Mouse (Mus musculus) lung, embryonic 14.5 days (tissue): ENCODE measurements at regions not wholly inside any gene's neighbourhood (a gene's known extent, or its start where the extent isn't known, plus 50 kb on each side); places are given as distances from the start of the nearest gene placed in this dataset.
A peak's percentile ranks its signal among the peaks of the same experiment; 100 is the strongest.

Source experiments
- ATAC-seq: fragments of 200-750 bp; cut with Nextera tagmentation; 2 replicates; pipeline ENCODE4 v1.8.0; 2017; ENCODE audit warnings: mild to moderate bottlenecking, moderate TSS enrichment, moderate library complexity; ENCODE audit not compliant: insufficient read depth
- DNase-seq: peaks from one replicate; pipeline ENCODE4 v3.0.0-alpha.2; 2015
- H3K27ac ChIP-seq: fragments of 300-500 bp; sonication (generic); 2 replicates; pipeline ENCODE4 v1.5.1; 2014; ENCODE audit warnings: low read depth, mild to moderate bottlenecking, moderate library complexity
- H3K27me3 ChIP-seq: fragments of 300-500 bp; sonication (generic); 2 replicates; pipeline ENCODE4 v1.6.1; 2014; ENCODE audit warnings: low read length, control low read depth; ENCODE audit not compliant: insufficient read depth
- H3K36me3 ChIP-seq: fragments of 300-500 bp; sonication (generic); 2 replicates; pipeline ENCODE4 v1.6.1; 2014; ENCODE audit warnings: control low read depth; ENCODE audit not compliant: insufficient read depth
- H3K4me1 ChIP-seq: fragments of 300-500 bp; sonication (generic); 2 replicates; pipeline ENCODE4 v1.6.1; 2014; ENCODE audit warnings: antibody characterized with exemption, control low read depth; ENCODE audit not compliant: insufficient read depth
- H3K4me2 ChIP-seq: fragments of 300-500 bp; sonication (generic); 2 replicates; pipeline ENCODE4 v1.6.1; 2014; ENCODE audit warnings: mild to moderate bottlenecking
- H3K4me3 ChIP-seq: fragments of 300-500 bp; sonication (generic); 2 replicates; pipeline ENCODE4 v1.5.1; 2014; ENCODE audit warnings: low read depth, low read length
- H3K9ac ChIP-seq: fragments of 300-500 bp; sonication (generic); 2 replicates; pipeline ENCODE4 v1.6.1; 2014
- H3K9me3 ChIP-seq: fragments of 300-500 bp; sonication (generic); 2 replicates; pipeline ENCODE4 v1.6.1; 2016; ENCODE audit warnings: low read depth, low read length, control low read depth
- CTCF ChIP-seq: IDR thresholded peaks from 2 replicates; pipeline ENCODE4 v1.5.1; 2016; ENCODE audit warnings: antibody characterized with exemption, low read depth
- WGBS: fragments of 180-500 bp; shearing (Covaris S2); extraction: QIAGEN DNeasy Blood & Tissue Kit; methylation state at CpG from one replicate; pipeline ENCODE4 v1.1.7; 2014; 5-methylcytosine and 5-hydroxymethylcytosine counted together

- Histone ChIP-seq H3K4me1 (no peaks in the 10 kb centered on the region), H3K27ac (no peak overlapping the region), H3K36me3 (no peaks in the 10 kb centered on the region), H3K27me3 (no peaks in the 10 kb centered on the region), H3K4me3 (no peak overlapping the region), H3K9ac (no peak overlapping the region), H3K9me3 (no peaks in the 10 kb centered on the region), H3K4me2 (no peak overlapping the region)
- DNase-seq (no peak), ATAC-seq (no peak)
- no peak for TF ChIP-seq CTCF
- 88% methylated on average over 9 of the region's 9 CpGs for WGBS
These were observed 515.9 kb upstream of the Tenm3 start for GRCm38 (mm10) chr8:49359671-49360070.

DNA sequence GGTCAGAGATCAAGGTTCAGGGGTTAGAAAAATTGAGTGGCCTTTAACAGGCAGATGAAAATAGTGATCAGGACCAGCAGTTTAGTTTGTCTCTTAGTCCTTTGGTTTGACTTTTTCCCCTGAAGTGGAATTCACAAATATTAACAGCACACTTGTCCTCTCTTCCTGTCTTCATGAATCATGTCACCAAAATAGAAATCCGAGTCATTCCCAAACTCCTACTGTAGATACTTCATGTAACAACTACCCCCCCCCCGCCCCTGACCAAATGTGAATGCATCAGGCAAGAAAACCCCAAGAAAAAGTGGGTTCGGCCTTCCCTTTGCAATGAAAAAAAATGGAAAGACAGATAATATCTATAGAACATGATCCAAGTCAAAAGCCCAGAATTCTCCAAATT is 504.9 kb upstream of the Tenm3 start:
- H3K36me3 ChIP-seq = no peaks in the 10 kb centered on the region
- no peak overlapping the region for H3K27ac ChIP-seq
- ATAC-seq (no peak), DNase-seq (no peak)
- no peaks in the 10 kb centered on the region for H3K4me1 ChIP-seq
- no peak overlapping the region for H3K4me3 ChIP-seq
- H3K9ac ChIP-seq = no peak overlapping the region
- no peak for TF ChIP-seq CTCF
- no peak overlapping the region for H3K4me2 ChIP-seq
- WGBS = 67% methylated on average over 3 of the region's 3 CpGs
- H3K9me3 ChIP-seq = no peaks in the 10 kb centered on the region
- H3K27me3 ChIP-seq = no peaks in the 10 kb centered on the region

GRCm38 (mm10) chr8:49338716-49339115 is 495.0 kb upstream of the Tenm3 start:
- WGBS = 83% methylated on average over 4 of the region's 4 CpGs
- Histone ChIP-seq H3K27ac (no peak overlapping the region), H3K27me3 (no peaks in the 10 kb centered on the region), H3K9ac (no peak overlapping the region), H3K4me2 (no peak overlapping the region), H3K36me3 (no peaks in the 10 kb centered on the region), H3K9me3 (no peaks in the 10 kb centered on the region), H3K4me1 (no peaks in the 10 kb centered on the region), H3K4me3 (no peak overlapping the region)
- ATAC-seq (no peak), DNase-seq (no peak)
- TF ChIP-seq CTCF = no peak

DNA sequence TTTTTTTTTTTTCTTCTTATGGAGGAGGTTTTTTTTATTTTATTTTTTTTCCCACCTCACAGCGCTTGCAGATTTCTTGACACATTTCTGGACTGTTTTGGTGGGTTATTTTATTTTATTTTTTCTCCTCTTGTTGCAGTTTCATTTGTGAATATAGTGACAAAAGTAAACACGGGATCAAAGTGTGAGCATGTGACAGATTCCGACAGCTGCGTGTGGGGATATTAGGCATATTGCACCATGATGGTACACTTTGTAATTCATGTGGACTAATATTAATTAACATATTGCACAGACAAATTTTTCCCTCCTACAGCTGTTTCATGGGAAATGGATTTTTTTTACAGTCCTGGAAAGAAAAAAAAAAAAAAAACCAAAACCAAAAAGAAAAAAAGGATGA is 483.2 kb upstream of the Tenm3 start:
- WGBS = 76% methylated on average over 4 of the region's 4 CpGs
- no peaks in the 10 kb centered on the region for H3K27me3 ChIP-seq
- H3K4me1 ChIP-seq = no peaks in the 10 kb centered on the region
- no peak overlapping the region for H3K4me3 ChIP-seq
- no peak overlapping the region; the same call in 1 of the 2 replicates for H3K4me2 ChIP-seq
- H3K36me3 ChIP-seq = no peaks in the 10 kb centered on the region
- no peak overlapping the region for H3K27ac ChIP-seq
- DNase-seq (no peak), ATAC-seq (no peak)
- TF ChIP-seq CTCF = no peak
- H3K9me3 ChIP-seq = no peaks in the 10 kb centered on the region
- no peak overlapping the region for H3K9ac ChIP-seq

- no peak for ATAC-seq
- TF ChIP-seq CTCF = no peak
- Histone ChIP-seq H3K4me1 (no peaks in the 10 kb centered on the region), H3K4me2 (no peak overlapping the region), H3K9me3 (no peaks in the 10 kb centered on the region), H3K9ac (no peak overlapping the region), H3K36me3 (no peaks in the 10 kb centered on the region), H3K4me3 (no peak overlapping the region), H3K27ac (no peak overlapping the region), H3K27me3 (no peaks in the 10 kb centered on the region)
- 49% methylated on average over 3 of the region's 3 CpGs for WGBS
- no peak for DNase-seq
These were observed 477.7 kb upstream of the Tenm3 start for GRCm38 (mm10) chr8:49321404-49321803.

- Histone ChIP-seq H3K9me3 (no peaks in the 10 kb centered on the region), H3K27ac (no peak overlapping the region), H3K27me3 (no peaks in the 10 kb centered on the region), H3K9ac (no peak overlapping the region), H3K36me3 (no peaks in the 10 kb centered on the region), H3K4me3 (no peak overlapping the region), H3K4me1 (no peaks in the 10 kb centered on the region), H3K4me2 (no peak overlapping the region)
- WGBS = 44% methylated on average over 10 of the region's 10 CpGs
- TF ChIP-seq CTCF = no peak
- no peak for ATAC-seq
- peak; percentile 39 for DNase-seq
These were observed 469.9 kb upstream of the Tenm3 start for GRCm38 (mm10) chr8:49313483-49314278.

DNA sequence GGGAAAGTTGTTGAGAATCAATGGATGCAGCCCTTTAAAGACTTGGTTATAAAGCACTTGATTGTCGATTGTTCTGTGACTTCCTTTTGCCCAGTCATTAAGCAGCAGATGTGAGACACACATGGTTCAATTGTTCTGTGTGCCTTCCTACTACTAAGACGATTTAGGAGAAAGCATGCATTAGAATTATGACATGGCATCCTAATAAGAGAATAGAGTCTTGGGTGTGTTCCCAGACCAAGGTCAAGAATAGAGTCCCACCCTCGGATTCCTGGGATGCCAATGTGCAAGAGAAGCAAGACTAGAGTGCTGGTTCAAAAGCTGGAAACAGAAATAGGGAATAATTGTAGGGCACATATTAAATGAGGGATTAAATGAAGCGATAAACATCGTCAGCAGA is 469.1 kb upstream of the Tenm3 start:
- DNase-seq (no peak), ATAC-seq (no peak)
- no peak overlapping the region for H3K4me2 ChIP-seq
- TF ChIP-seq CTCF = no peak
- H3K27ac ChIP-seq = no peak overlapping the region
- no peaks in the 10 kb centered on the region for H3K27me3 ChIP-seq
- WGBS = 60% methylated on average over 5 of the region's 5 CpGs
- no peaks in the 10 kb centered on the region for H3K4me1 ChIP-seq
- H3K9ac ChIP-seq = no peak overlapping the region
- H3K4me3 ChIP-seq = no peak overlapping the region
- H3K9me3 ChIP-seq = no peaks in the 10 kb centered on the region
- H3K36me3 ChIP-seq = no peaks in the 10 kb centered on the region

- H3K9me3 ChIP-seq = no peaks in the 10 kb centered on the region
- no peak overlapping the region for H3K9ac ChIP-seq
- no peak for ATAC-seq
- no peak overlapping the region for H3K27ac ChIP-seq
- H3K4me3 ChIP-seq = no peak overlapping the region
- no peaks in the 10 kb centered on the region for H3K27me3 ChIP-seq
- H3K4me1 ChIP-seq = no peaks in the 10 kb centered on the region
- DNase-seq = no peak
- 57% methylated on average over 4 of the region's 4 CpGs for WGBS
- no peak overlapping the region for H3K4me2 ChIP-seq
- H3K36me3 ChIP-seq = no peaks in the 10 kb centered on the region
- TF ChIP-seq CTCF = no peak
These were observed 438.6 kb upstream of the Tenm3 start for GRCm38 (mm10) chr8:49282401-49282800.
